Mouse (Mus musculus): ENCODE measurements around the gene Slc35c2.
A peak's percentile ranks its signal among the peaks of the same experiment; 100 is the strongest.

Gene Slc35c2

DNA sequence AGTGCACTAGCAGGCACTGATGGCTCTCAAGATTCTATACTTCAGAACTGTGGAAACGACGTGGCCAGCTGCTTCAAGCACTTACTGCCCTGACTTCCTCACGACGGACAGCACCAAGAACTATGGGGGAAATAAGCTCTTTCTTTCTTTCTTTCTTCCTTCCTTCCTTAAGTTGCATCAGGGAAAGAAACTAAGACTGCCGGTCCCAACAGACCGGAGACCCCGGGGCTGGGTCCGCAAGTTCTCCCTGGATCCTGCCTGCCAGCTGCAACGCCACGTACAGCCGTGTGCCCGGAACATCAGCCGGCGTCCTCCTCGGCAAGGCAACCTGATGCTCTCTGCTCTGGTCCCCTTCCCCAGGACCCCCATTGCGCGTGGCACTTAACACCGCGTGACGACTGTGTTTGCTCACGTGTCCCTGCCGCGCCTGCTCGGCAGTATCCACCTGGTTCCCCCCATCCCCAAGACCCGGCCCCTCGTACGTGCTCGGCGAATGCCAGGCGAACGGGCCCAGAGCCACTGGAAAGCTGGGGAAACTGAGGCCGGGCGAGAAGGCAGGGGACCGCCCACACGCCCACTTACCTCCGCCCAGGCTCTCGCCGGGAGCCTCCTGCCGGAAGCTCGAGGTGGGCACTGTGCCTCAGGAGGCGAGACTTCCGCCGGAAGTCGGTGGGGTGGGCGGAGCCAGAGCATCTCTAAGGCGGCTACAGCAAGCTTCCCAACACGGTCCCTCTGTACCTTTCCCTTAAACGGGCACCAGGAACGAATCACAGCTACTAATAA is at the start of gene Slc35c2:
TSS of gene Slc35c2 (minus strand) at position 668 of the 783 bp plus-strand sequence.
- DNase-seq (ENCODE audit: low spot score in 2 of 2): peak; percentile 95 to 96

- peak in 1 of 2 experiments; percentile 60 for DNase-seq (ENCODE audit: low spot score in 2 of 2)
These were observed 49.5 kb upstream of the Slc35c2 start for GRCm38 (mm10) chr2:165337191-165337590.

DNA sequence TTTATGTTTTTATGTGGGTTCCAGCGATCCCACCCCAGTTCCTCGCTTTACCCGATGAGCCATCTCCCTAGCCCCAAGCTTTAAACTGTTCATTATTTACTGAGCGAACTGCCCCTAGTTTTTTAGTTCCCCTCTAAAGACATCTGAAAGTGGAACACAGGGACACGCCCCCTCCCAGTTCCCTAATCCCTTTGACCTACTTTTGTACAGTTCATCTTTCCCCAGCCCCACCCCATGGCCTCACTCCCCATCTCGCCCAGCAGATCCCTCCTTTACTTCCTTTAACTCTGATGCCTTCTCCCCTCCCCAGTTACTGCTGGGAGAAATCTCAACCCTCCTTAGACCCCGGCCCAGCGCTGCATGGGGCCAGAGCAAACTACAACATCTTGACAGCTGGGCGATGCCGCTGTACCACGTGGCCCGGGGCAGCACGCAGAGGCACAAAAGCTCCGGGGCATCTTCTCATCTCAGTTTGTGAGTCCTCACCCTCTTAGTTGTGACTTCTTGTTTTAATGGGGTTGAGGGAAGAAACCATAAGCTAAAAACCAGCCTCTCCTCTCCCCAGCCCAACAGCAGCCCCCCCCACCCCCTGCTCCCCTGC is 45.0 kb upstream of the Slc35c2 start:
- peak in 1 of 2 experiments; percentile 48 for DNase-seq (ENCODE audit: low spot score in 2 of 2)

DNA sequence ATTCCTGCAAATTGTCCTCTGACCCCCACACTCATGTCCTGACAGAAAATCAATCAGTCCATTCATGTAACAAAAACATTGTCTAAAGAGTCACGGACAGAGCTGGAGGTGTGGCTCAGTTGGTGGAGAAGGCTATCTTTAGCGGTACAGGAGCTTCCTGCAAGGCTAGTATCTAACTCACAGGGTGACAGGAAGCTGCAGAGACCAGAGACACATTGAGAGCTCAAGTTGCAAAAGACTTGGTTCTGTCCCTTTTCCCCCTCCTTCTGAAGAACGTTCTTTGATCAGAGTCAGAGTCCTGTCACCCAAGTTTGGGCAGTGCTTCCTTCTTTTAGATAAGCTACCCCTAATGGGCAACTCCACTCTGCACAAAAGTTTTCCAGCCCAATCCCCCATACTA is 42.0 kb upstream of the Slc35c2 start:
- DNase-seq (ENCODE audit: low spot score in 2 of 2): no peak

- no peak for DNase-seq (ENCODE audit: low spot score in 2 of 2)
These were observed 41.1 kb upstream of the Slc35c2 start for GRCm38 (mm10) chr2:165328746-165329145.

GRCm38 (mm10) chr2:165327386-165327785 is 39.7 kb upstream of the Slc35c2 start:
- DNase-seq (ENCODE audit: low spot score in 2 of 2): no peak

GRCm38 (mm10) chr2:165326304-165327190 is 38.9 kb upstream of the Slc35c2 start, which contains the start of gene Elmo2:
TSS of gene Elmo2 (minus strand) at chr2:165326479.
- peak; percentile 98 for DNase-seq (ENCODE audit: low spot score in 2 of 2)

GRCm38 (mm10) chr2:165325521-165326303 is 38.0 kb upstream of the Slc35c2 start:
- DNase-seq (ENCODE audit: low spot score in 2 of 2): peak in 1 of 2 experiments; percentile 52

GRCm38 (mm10) chr2:165323928-165324327 is 36.3 kb upstream of the Slc35c2 start:
- no peak for DNase-seq (ENCODE audit: low spot score in 2 of 2)

- peak in 1 of 2 experiments; percentile 50 for DNase-seq (ENCODE audit: low spot score in 2 of 2)
These were observed 35.8 kb upstream of the Slc35c2 start for GRCm38 (mm10) chr2:165323484-165323883.

GRCm38 (mm10) chr2:165321981-165322735 is 34.5 kb upstream of the Slc35c2 start:
- no peak for DNase-seq (ENCODE audit: low spot score in 2 of 2)

- DNase-seq (ENCODE audit: low spot score in 2 of 2): peak; percentile 63 to 73
These were observed 33.8 kb upstream of the Slc35c2 start for GRCm38 (mm10) chr2:165321381-165321888.

DNA sequence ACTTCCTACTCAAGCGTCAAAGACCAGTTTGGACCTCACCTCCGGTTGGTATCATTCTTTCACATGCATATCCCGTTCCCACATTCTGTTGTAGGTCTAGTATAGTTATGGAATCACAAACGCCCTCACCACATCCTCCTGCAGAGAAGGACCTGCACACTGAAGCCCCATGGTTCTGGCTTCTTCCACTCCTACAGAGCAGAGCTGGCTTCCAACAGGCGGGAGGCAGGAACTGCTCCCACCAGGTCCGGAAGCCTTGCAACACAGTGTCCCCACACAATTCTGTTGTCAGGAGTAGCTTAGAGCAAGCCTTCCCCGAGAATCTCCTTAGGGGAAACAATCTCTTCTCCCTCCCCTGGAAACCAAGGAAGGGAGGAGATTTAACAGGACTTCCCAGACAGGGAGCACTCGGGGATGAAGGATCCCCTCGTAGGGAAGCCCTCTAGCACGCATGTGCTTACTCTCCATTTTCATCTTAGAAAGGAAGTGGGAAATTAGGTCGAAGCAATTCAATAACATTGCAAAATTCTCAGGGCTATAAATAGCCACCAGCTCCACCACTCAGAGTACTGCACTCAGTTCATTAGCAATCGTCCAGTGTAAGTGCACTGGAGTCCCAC is 33.0 kb upstream of the Slc35c2 start:
- no peak for DNase-seq (ENCODE audit: low spot score in 2 of 2)

- no peak for DNase-seq (ENCODE audit: low spot score in 2 of 2)
These were observed 31.8 kb upstream of the Slc35c2 start for GRCm38 (mm10) chr2:165319503-165319902.

GRCm38 (mm10) chr2:165318941-165319340 is 31.3 kb upstream of the Slc35c2 start:
- no peak for DNase-seq (ENCODE audit: low spot score in 2 of 2)

DNA sequence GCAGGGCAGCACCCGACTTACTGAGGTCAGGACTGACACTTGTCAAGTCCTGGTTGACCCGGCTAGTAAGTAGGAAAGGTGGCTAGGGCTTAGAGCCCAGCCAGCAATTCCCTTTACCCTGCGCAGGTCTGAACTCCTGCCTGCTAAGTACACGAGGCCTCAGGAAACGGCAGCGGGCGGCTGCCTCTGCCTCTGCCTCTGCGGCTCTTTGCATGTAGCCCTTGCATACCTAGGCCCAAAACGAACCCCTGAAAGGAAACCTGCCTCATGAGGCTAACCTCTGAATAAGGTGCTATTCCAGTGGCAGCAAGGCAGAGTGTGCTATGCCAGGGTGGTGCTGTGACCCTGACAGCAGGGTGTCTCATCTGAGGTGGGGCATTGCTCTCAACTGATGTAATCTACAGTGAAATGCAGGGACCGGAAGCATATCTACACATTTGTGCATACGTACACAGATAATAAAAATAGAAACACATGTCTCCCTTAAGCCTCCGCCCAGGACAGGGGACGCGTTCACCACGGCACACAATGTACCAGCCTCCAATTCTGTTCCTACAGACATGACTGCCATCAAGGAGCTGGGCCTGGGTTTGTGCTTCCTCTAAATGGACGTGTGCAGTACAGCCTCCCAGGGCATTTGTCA is 30.1 kb upstream of the Slc35c2 start:
- DNase-seq (ENCODE audit: low spot score in 2 of 2): no peak

DNA sequence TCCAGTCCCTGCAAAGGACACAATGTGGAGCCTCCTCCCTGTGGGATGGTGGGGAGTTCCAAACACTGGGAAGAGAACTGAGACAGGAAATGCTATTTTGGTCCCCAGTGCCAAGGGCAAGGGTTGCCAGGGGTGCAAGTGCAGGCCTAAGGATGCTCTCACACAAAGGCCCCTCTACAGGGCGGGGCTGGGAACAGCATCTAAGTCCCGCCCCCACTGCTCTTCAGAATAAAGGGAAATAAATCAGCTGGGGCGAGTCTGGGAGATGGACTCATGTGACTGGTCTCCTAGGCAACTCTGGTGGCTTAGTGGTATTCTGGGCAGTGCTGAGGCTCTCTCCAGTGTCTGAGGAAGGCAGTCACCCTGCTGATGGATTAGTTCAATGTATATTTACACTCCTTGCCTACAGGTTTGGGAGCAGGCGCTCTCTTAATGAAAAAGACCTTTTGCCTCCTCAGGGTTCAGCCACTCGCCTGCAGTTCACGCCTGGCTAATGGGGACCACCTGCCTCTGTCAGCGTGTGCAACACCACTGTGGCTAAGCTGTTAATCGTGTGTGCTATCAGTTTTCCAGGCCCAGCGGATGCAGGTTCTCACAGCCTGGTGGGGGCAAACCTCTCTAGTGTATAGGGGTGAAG is 29.3 kb upstream of the Slc35c2 start:
- peak; percentile 85 to 90 for DNase-seq (ENCODE audit: low spot score in 2 of 2)

DNA sequence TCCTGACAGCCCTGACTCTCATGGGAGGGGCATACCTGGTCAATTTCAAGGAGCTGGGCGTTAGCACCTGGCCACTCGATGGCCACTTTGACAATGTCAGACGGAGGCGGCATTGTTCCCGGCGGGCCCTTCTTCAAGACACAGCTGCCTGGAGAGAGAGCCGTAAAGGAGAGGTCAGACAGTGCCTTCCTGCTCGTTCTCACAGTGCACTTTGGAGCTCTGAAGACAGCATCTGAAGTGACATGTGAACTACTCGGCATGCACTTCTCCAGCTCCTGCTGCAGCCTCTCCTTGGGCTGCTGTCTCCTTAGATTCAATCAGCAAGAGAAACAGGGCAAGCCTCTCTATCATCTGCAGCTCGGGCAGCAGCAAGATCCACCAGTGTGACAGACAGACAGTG is 28.5 kb upstream of the Slc35c2 start:
- no peak for DNase-seq (ENCODE audit: low spot score in 2 of 2)

GRCm38 (mm10) chr2:165314197-165314596 is 26.5 kb upstream of the Slc35c2 start:
- no peak for DNase-seq (ENCODE audit: low spot score in 2 of 2)
